ENCODE assay signal across 28 mouse cellular contexts in the genomic region with DNA sequence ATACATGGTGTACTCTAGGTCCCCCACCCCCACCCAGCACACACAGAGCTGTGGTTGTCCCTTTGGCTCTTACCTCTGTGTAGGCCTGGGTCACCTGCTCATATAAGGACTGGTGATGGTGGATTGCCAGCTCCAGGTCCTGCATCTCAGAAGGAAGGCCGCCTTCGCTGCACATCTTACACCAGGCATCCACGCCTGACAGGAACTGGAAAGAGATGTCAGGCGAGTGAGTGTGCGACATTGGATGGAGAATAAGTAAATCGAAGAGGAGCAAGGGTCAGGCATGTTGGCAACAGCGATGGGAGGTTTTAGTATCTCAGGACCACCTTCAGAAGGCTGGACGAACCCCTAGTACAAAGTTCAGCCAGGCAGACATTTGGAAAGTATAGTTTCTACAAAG.
"Had no signal": no experiment of that assay in that cellular context is flagged by ENCODE, and none has a peak within 500 bp of the region (broad histone marks: within the 10 kb centered on the region; RNA-seq: fewer than 3 reads in every experiment).

No protein-coding gene starts in this region.

- H3K9ac ChIP-seq: embryonic facial prominence, embryonic 12.5 days; embryonic facial prominence, embryonic 13.5 days; embryonic facial prominence, embryonic 15.5 days; forebrain, embryonic 12.5 days; forebrain, embryonic 13.5 days; forebrain, embryonic 15.5 days; forebrain, postnatal 0 days had no signal

- H3K4me2 ChIP-seq: embryonic facial prominence, embryonic 12.5 days; embryonic facial prominence, embryonic 13.5 days; embryonic facial prominence, embryonic 15.5 days; forebrain, embryonic 12.5 days; forebrain, embryonic 13.5 days; forebrain, embryonic 15.5 days had no signal

- ATAC-seq: forebrain, embryonic 13.5 days; forebrain, embryonic 14.5 days; forebrain, embryonic 15.5 days; forebrain, embryonic 16.5 days; forebrain, postnatal 0 days had no signal

- DNase-seq: cerebellum, adult 2 months; cerebellum, adult 8-10 months; cerebellum, adult 9-10 months; cerebellum, adult 9-11 months; cerebellum, postnatal 10 days; cerebellum, postnatal 14 days; cerebellum, postnatal 25 days; cerebellum, postnatal 36 days; embryo, embryonic 11 days; forebrain, postnatal 0 days; gastrocnemius, adult 2 months; gastrocnemius, postnatal 10 days; gastrocnemius, postnatal 14 days; gastrocnemius, postnatal 25 days; gastrocnemius, postnatal 36 days; heart, adult 18-20 months; heart, adult 2 months had no signal

- H3K27ac ChIP-seq: embryonic facial prominence, embryonic 10.5 days; embryonic facial prominence, embryonic 12.5 days; embryonic facial prominence, embryonic 13.5 days; embryonic facial prominence, embryonic 15.5 days; forebrain, embryonic 10.5 days; forebrain, embryonic 12.5 days; forebrain, embryonic 13.5 days; forebrain, embryonic 15.5 days; gastrocnemius, adult 2 months; heart, adult 2 months had no signal

- H3K4me1 ChIP-seq: embryonic facial prominence, embryonic 10.5 days; embryonic facial prominence, embryonic 12.5 days; embryonic facial prominence, embryonic 13.5 days; embryonic facial prominence, embryonic 15.5 days; forebrain, embryonic 10.5 days; forebrain, embryonic 12.5 days had no signal

- H3K4me3 ChIP-seq: embryonic facial prominence, embryonic 10.5 days; embryonic facial prominence, embryonic 12.5 days; embryonic facial prominence, embryonic 13.5 days; embryonic facial prominence, embryonic 15.5 days; erythroblast, embryonic 14.5 days; forebrain, embryonic 10.5 days; forebrain, embryonic 12.5 days; forebrain, embryonic 13.5 days; forebrain, embryonic 15.5 days; gastrocnemius, adult 2 months; heart, adult 2 months had no signal

- H3K27me3 ChIP-seq: embryonic facial prominence, embryonic 12.5 days; embryonic facial prominence, embryonic 13.5 days; embryonic facial prominence, embryonic 15.5 days; forebrain, embryonic 12.5 days; forebrain, embryonic 13.5 days; forebrain, embryonic 15.5 days had no signal

- H3K9me3 ChIP-seq: embryonic facial prominence, embryonic 10.5 days; embryonic facial prominence, embryonic 15.5 days; forebrain, embryonic 10.5 days; forebrain, embryonic 12.5 days; forebrain, embryonic 13.5 days; forebrain, embryonic 15.5 days had no signal
